Mouse (Mus musculus) spleen, postnatal 36 days (tissue): ENCODE data around the gene Gm20870.
"Not testable (repeated sequence)": the region's sequence is repeated elsewhere in the genome, so short reads cannot be mapped to it uniquely, and the experiment has no call there.

Source experiments
- DNase-seq, 2 experiments: peaks; one replicate each; pipeline ENCODE4 v3.0.0; 2022; ENCODE audit warnings: low spot score in 2 of 2, mixed read lengths in 1 of 2

Gm20870 gene

GRCm38 (mm10) chrY:71691743-71692142, at the start of gene Gm20870:
Gene Gm20870 (plus strand): TSS chrY:71692043.
- not testable (repeated sequence) for DNase-seq
